Mouse (Mus musculus) CH12.LX (cell line): Measurements from ENCODE around the gene Akap1. TPM values are rescaled to one million over a fixed set of nuclear protein-coding genes. Genes with fewer than 3 reads are reported as not detected.
A peak's percentile ranks its signal among the peaks of the same experiment; 100 is the strongest.

Experiments used
- DNase-seq: peaks from one replicate; pipeline ENCODE4 v3.0.0-alpha.2; 2013; ENCODE audit errors: extremely low read depth
- H3K27ac ChIP-seq: 2 replicates; pipeline ENCODE4 v1.5.1; 2012; ENCODE audit warnings: low read depth, mild to moderate bottlenecking, control low read depth, moderate library complexity; ENCODE audit not compliant: insufficient read depth
- H3K27me3 ChIP-seq: replicated peaks from 2 replicates; pipeline ENCODE3; 2012; ENCODE audit warnings: inconsistent platforms
- H3K36me3 ChIP-seq, 2 experiments: replicated peaks in 1 of 2; 2 replicates each; pipeline versions ENCODE3 to v1.6.1; 2012; ENCODE audit warnings: inconsistent platforms in 1 of 2, low read length in 1 of 2, mild to moderate bottlenecking in 1 of 2, mixed read lengths in 1 of 2, moderate library complexity in 1 of 2; ENCODE audit not compliant: control insufficient read depth in 1 of 2, insufficient read depth in 1 of 2
- H3K4me1 ChIP-seq, 2 experiments: 2 replicates each; pipeline ENCODE4 v1.6.1; 2012; ENCODE audit warnings: inconsistent platforms in 1 of 2, moderate library complexity in 1 of 2; ENCODE audit not compliant: insufficient read depth in 2 of 2, control insufficient read depth in 1 of 2
- H3K4me2 ChIP-seq: 2 replicates; pipeline ENCODE4 v1.6.1; 2012; ENCODE audit warnings: low read depth, mild to moderate bottlenecking, control low read depth; ENCODE audit not compliant: poor library complexity, insufficient read depth, severe bottlenecking
- H3K4me3 ChIP-seq, 3 experiments: fragments of 150-350 bp in 1 of 3; sonication (generic) in 1 of 3; replicated peaks in 1 of 3; 2 replicates each; pipeline versions ENCODE3 to v1.5.1; 2011 to 2012; ENCODE audit warnings: low read depth in 2 of 3, low read length in 2 of 3, mild to moderate bottlenecking in 2 of 3, moderate library complexity in 2 of 3, control low read depth in 1 of 3, improper control_type of control experiment in 1 of 3, inconsistent platforms in 1 of 3, mixed read lengths in 1 of 3; ENCODE audit not compliant: poor library complexity in 1 of 3
- H3K79me2 ChIP-seq: replicated peaks from 2 replicates; pipeline ENCODE4 v1.6.1; 2012; ENCODE audit warnings: mild to moderate bottlenecking, moderate library complexity; ENCODE audit not compliant: control insufficient read depth, poor library complexity, insufficient read depth, severe bottlenecking; ENCODE audit errors: extremely low read depth
- H3K9ac ChIP-seq: 2 replicates; pipeline ENCODE4 v1.6.1; 2012; ENCODE audit warnings: low read depth, mild to moderate bottlenecking, control low read depth, moderate library complexity; ENCODE audit not compliant: insufficient read depth
- H3K9me3 ChIP-seq: replicated peaks from 2 replicates; pipeline ENCODE3; 2012; ENCODE audit warnings: low read length, inconsistent platforms, mixed read lengths
- BHLHE40 ChIP-seq: IDR thresholded peaks from 2 replicates; pipeline ENCODE4 v1.6.1; 2011; ENCODE audit warnings: mild to moderate bottlenecking, low read depth, low read length, improper control_type of control experiment
- CTCF ChIP-seq, 2 experiments: IDR thresholded peaks in 1 of 2; conservative IDR thresholded peaks in 1 of 2; 2 replicates each; pipeline ENCODE4 v1.5.1; 2011 to 2012; ENCODE audit warnings: low read depth in 2 of 2, low read length in 2 of 2, improper control_type of control experiment in 1 of 2, inconsistent platforms in 1 of 2, mild to moderate bottlenecking in 1 of 2, moderate library complexity in 1 of 2
- ELF1 ChIP-seq: IDR thresholded peaks from 2 replicates; pipeline ENCODE4 v1.6.1; 2014; ENCODE audit warnings: low read depth, mild to moderate bottlenecking, inconsistent platforms, low read length, improper control_type of control experiment
- ETS1 ChIP-seq: conservative IDR thresholded peaks from 2 replicates; pipeline ENCODE4 v1.6.1; 2012; ENCODE audit warnings: low read depth, mild to moderate bottlenecking, inconsistent platforms, low read length, improper control_type of control experiment, moderate library complexity
- JUN ChIP-seq: IDR thresholded peaks from 2 replicates; pipeline ENCODE4 v1.6.1; 2011; ENCODE audit warnings: low read depth, mild to moderate bottlenecking, low read length, improper control_type of control experiment, moderate library complexity; ENCODE audit not compliant: insufficient read depth
- KAT2A ChIP-seq: IDR thresholded peaks from 2 replicates; pipeline ENCODE4 v1.6.1; 2012; ENCODE audit warnings: low read length, improper control_type of control experiment, inconsistent platforms; ENCODE audit not compliant: insufficient replicate concordance
- MAFK ChIP-seq: IDR thresholded peaks from 2 replicates; pipeline ENCODE4 v1.6.1; 2011; ENCODE audit warnings: low read length, improper control_type of control experiment; ENCODE audit not compliant: insufficient replicate concordance
- MAZ ChIP-seq: IDR thresholded peaks from 2 replicates; pipeline ENCODE4 v1.6.1; 2012; ENCODE audit warnings: low read depth, mild to moderate bottlenecking, inconsistent platforms, low read length, improper control_type of control experiment, moderate library complexity
- MEF2A ChIP-seq: IDR thresholded peaks from 2 replicates; pipeline ENCODE4 v1.6.1; 2014; ENCODE audit warnings: low read depth, mild to moderate bottlenecking, inconsistent platforms, low read length, improper control_type of control experiment, borderline replicate concordance
- MXI1 ChIP-seq: IDR thresholded peaks from 2 replicates; pipeline ENCODE4 v1.6.1; 2011; ENCODE audit warnings: mild to moderate bottlenecking, low read depth, low read length, improper control_type of control experiment
- NELFE ChIP-seq: IDR thresholded peaks from 2 replicates; pipeline ENCODE4 v1.6.1; 2011; ENCODE audit warnings: low read depth, low read length, improper control_type of control experiment
- NRF1 ChIP-seq: IDR thresholded peaks from 2 replicates; pipeline ENCODE4 v1.6.1; 2014; ENCODE audit warnings: low read depth, mild to moderate bottlenecking, inconsistent platforms, low read length, improper control_type of control experiment, moderate library complexity
- PAX5 ChIP-seq: IDR thresholded peaks from 2 replicates; pipeline ENCODE4 v1.6.1; 2012; ENCODE audit warnings: low read length, inconsistent platforms, mixed read lengths
- POLR2AphosphoS2 ChIP-seq: IDR thresholded peaks from 2 replicates; pipeline ENCODE4 v1.6.1; 2011; ENCODE audit warnings: low read depth, low read length, improper control_type of control experiment
- RAD21 ChIP-seq: IDR thresholded peaks from 2 replicates; pipeline ENCODE4 v1.6.1; 2011; ENCODE audit warnings: low read depth, mild to moderate bottlenecking, low read length, improper control_type of control experiment, moderate library complexity
- SIN3A ChIP-seq: IDR thresholded peaks from 2 replicates; pipeline ENCODE4 v1.6.1; 2012; ENCODE audit warnings: low read length, improper control_type of control experiment, inconsistent platforms
- SMC3 ChIP-seq: IDR thresholded peaks from 2 replicates; pipeline ENCODE4 v1.6.1; 2011; ENCODE audit warnings: low read depth, low read length, improper control_type of control experiment
- USF1 ChIP-seq: IDR thresholded peaks from 2 replicates; pipeline ENCODE4 v1.6.1; 2014; ENCODE audit warnings: low read depth, mild to moderate bottlenecking, inconsistent platforms, low read length, improper control_type of control experiment
- USF2 ChIP-seq: conservative IDR thresholded peaks from 2 replicates; pipeline ENCODE4 v1.6.1; 2011; ENCODE audit warnings: low read depth, low read length, improper control_type of control experiment
- ZC3H11A ChIP-seq: IDR thresholded peaks from 2 replicates; pipeline ENCODE4 v1.6.1; 2012; ENCODE audit warnings: low read depth, mild to moderate bottlenecking, inconsistent platforms, low read length, improper control_type of control experiment
- ZKSCAN1 ChIP-seq: IDR thresholded peaks from 2 replicates; pipeline ENCODE4 v1.6.1; 2012; ENCODE audit warnings: low read depth, inconsistent platforms, low read length, improper control_type of control experiment, borderline replicate concordance
- ZMIZ1 ChIP-seq: IDR thresholded peaks from 2 replicates; pipeline ENCODE4 v1.6.1; 2012; ENCODE audit warnings: low read depth, mild to moderate bottlenecking, inconsistent platforms, low read length, improper control_type of control experiment
- dilution Hi-C: fragments of 300-500 bp; cut with MboI; formaldehyde crosslinking; loops from 2 replicates; pipeline ENCODE4 v1.14.3; 2020; ENCODE audit warnings: low sequenced_read_pairs; ENCODE audit not compliant: extremely low pct_unique_long_range_greater_than_20kb, extremely low pct_ligation_motif_present
- in situ Hi-C: fragments of 300-500 bp; cut with MboI; formaldehyde crosslinking; loops from 3 replicates; pipeline ENCODE4 v1.14.3; 2019; ENCODE audit warnings: low sequenced_read_pairs, low pct_ligation_motif_present, low pct_unique_long_range_greater_than_20kb, mixed read lengths
- polyA plus RNA-seq: library from polyadenylated mRNA; unstranded; fragments of >175 nt; gene quantifications from 2 replicates; pipeline ENCODE4 v1.2.1, GENCODE M21; 2012; ENCODE audit warnings: low read depth; ENCODE audit not compliant: insufficient read length
- total RNA-seq, 2 experiments: library from RNA; depleted of rRNA; stranded (reverse); fragments of 300-350 nt in 1 of 2; fragments of >200 nt in 1 of 2; gene quantifications; 2 replicates each; pipeline ENCODE4 v1.2.3; 2012 to 2014

The Akap1 gene
- total and polyA plus RNA-seq, 3 experiments: 46.4 to 54.8 (median 51.6) TPM

DNA sequence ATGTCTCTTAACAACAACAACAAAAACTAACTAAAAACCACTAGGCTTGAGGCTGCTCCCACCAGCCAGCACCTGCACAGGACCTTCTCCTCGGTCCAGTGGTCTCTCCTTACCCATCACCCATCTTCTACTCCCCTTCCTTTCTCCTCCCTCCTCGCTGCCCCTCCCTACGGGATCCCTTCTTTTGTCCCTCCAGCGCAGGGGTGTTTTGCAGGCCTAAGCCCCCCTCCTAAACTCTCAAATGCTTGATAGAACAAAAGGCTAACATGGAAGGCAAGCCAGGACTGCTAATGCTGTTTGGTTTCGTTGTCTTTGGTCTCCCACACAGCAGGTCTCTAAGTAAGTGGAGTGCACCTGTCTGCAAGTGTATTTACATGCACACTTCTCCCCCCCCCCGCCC lies 44.1 kb downstream of the Akap1 start:
- dilution Hi-C loops: no loop called here
- H3K9ac ChIP-seq: no peak overlapping the region
- H3K4me1 ChIP-seq: peaks cover 14 to 28% of the 10 kb centered on the region in 2 experiments
- H3K36me3 ChIP-seq: no peaks in the 10 kb centered on the region
- in situ Hi-C loops: loop anchor here (5.0 to 10.0 kb wide), 3 partner anchors 263 to 565 kb away; partner anchors contain the start of gene Ccdc182
- H3K4me2 ChIP-seq: no peak overlapping the region
- TF ChIP-seq USF1: no peak
- no peak for TF ChIP-seq SMC3
- no peak for TF ChIP-seq USF2
- TF ChIP-seq MAFK: no peak
- TF ChIP-seq PAX5: no peak
- TF ChIP-seq JUN: no peak
- TF ChIP-seq ZC3H11A: no peak
- TF ChIP-seq RAD21: no peak
- no peak for TF ChIP-seq SIN3A
- H3K9me3 ChIP-seq: no peaks in the 10 kb centered on the region
- DNase-seq: no peak
- H3K79me2 ChIP-seq: no peaks in the 10 kb centered on the region
- H3K27me3 ChIP-seq: peaks cover 5% of the 10 kb centered on the region
- H3K27ac ChIP-seq: no peak overlapping the region
- no peak overlapping the region for H3K4me3 ChIP-seq

DNA sequence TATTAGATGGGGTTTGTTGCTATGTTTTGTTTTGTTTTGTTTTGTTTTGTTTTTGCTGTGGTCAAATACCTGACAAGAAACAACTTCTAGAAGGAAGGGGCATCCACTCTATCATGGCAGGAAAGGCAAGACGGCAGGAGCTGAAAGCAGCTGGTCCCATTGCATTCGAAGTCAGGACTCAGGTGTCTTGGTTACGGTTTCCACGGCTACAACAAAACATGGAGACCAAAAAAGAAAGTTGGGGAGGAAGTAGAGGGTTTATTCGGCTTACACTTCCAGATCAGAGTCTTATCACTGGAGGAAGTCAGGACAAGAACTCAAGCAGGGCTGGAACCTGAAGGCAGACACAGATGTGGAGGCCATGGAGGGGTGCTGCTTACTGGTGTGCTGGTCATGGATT lies 47.3 kb downstream of the Akap1 start:
- DNase-seq: peak; percentile 37
- in situ Hi-C loops (loop anchor here (5.0 kb wide), 1 partner anchor 45 kb away; no protein-coding TSS in a partner anchor), dilution Hi-C loops (no loop called here)
- no peak overlapping the region for H3K27ac ChIP-seq
- peaks cover 12 to 25% of the 10 kb centered on the region in 2 experiments for H3K4me1 ChIP-seq
- no peaks in the 10 kb centered on the region for H3K36me3 ChIP-seq
- H3K9ac ChIP-seq: no peak overlapping the region
- H3K79me2 ChIP-seq: no peaks in the 10 kb centered on the region
- peaks cover 3% of the 10 kb centered on the region for H3K27me3 ChIP-seq
- no peak overlapping the region for H3K4me3 ChIP-seq
- H3K9me3 ChIP-seq: no peaks in the 10 kb centered on the region
- H3K4me2 ChIP-seq: no peak overlapping the region
- TF ChIP-seq ELF1: 0 out of 2 replicates have a peak, but pooled peaks have one; percentile 7
- TF ChIP-seq BHLHE40: no peak
- TF ChIP-seq MXI1: peak; percentile 48; the same call in 1 of the 2 replicates

- H3K79me2 ChIP-seq: no peaks in the 10 kb centered on the region
- in situ Hi-C loops: no loop called here
- H3K4me3 ChIP-seq: no peak overlapping the region
- no peaks in the 10 kb centered on the region for H3K27me3 ChIP-seq
- no peaks in the 10 kb centered on the region for H3K36me3 ChIP-seq
- no peak overlapping the region for H3K4me2 ChIP-seq
- H3K9ac ChIP-seq: no peak overlapping the region
- dilution Hi-C loops: no loop called here
- no peak for DNase-seq
- H3K27ac ChIP-seq: no peak overlapping the region
- H3K4me1 ChIP-seq: no peaks in the 10 kb centered on the region
- peaks cover 15% of the 10 kb centered on the region for H3K9me3 ChIP-seq
- no peak for TF ChIP-seq ETS1
- no peak for TF ChIP-seq MEF2A
- TF ChIP-seq SMC3: no peak
- TF ChIP-seq POLR2AphosphoS2: no peak
- TF ChIP-seq MAZ: no peak
- TF ChIP-seq SIN3A: no peak
- no peak for TF ChIP-seq NELFE
- no peak for TF ChIP-seq MXI1
- no peak for TF ChIP-seq KAT2A
- TF ChIP-seq CTCF (conservative IDR thresholded peaks at IDR 0.05 in 1 of 2, IDR thresholded peaks at IDR 0.05 in 1 of 2; ENCODE audit: low read depth in 2 of 2, low read length in 2 of 2): no peak
- no peak for TF ChIP-seq NRF1
- TF ChIP-seq USF2: no peak
- TF ChIP-seq USF1: no peak
- no peak for TF ChIP-seq ZMIZ1
- no peak for TF ChIP-seq PAX5
- no peak for TF ChIP-seq ZKSCAN1
- TF ChIP-seq ELF1: no peak
Measured at GRCm38 (mm10) chr11:88803231-88804010, 61.0 kb downstream of the Akap1 start.
